Mouse (Mus musculus): ENCODE results near the gene Gm9999. TPM values are rescaled to one million over a fixed set of nuclear protein-coding genes. Genes with fewer than 3 reads are reported as not detected.
"Not testable (repeated sequence)": the region's sequence is repeated elsewhere in the genome, so short reads cannot be mapped to it uniquely, and the experiment has no call there.

Gene Gm9999
- total RNA-seq (2021): not detected

DNA sequence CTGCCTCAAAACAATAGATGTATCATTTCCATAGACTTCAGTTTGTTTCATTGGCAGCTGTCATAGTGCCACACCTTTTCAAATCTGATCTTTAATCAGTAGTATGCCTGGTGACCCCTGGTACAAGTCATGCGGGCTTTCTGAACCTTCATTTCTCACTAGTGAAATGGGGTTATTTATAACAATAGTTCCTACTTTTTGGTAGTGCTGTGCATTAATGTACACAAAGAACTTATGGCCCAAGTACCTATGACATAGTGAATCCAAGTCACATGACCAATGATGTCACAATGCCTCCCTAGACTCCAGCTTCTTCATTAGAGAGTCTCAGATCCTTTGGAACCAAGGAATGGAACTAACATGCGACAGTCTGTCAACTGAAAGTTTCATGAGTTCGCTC is at the start of gene Gm9999:
Gene Gm9999 (plus strand): TSS at position 301 of the 400 bp plus-strand sequence.
- DNase-seq (ENCODE audit: extremely low spot score in 1 of 2, low spot score in 2 of 2): no peak
- intact Hi-C loops (cut with DNase I): no loop called here

DNA sequence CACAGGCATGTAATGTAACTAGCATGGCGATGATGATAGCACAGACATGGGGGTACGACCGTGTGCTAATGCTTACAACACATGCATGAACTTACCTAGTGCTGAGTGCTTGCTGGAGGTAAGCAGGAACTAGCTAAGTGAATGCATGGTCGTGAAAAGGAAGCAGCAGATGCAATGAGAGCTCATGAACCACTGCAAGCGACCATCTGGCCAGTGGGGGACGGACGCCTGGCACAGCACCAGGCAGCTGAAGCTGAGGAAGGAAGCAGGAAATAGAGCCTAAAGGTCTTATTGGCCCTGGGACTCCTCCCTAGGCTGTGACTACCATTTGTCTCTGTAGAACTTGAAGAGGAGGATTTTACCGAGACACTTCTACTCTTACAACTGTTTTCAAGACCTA is 48.6 kb upstream of the Gm9999 start:
- DNase-seq (ENCODE audit: extremely low spot score in 1 of 2, low spot score in 2 of 2): no peak
- intact Hi-C loops (cut with DNase I): no loop called here

DNA sequence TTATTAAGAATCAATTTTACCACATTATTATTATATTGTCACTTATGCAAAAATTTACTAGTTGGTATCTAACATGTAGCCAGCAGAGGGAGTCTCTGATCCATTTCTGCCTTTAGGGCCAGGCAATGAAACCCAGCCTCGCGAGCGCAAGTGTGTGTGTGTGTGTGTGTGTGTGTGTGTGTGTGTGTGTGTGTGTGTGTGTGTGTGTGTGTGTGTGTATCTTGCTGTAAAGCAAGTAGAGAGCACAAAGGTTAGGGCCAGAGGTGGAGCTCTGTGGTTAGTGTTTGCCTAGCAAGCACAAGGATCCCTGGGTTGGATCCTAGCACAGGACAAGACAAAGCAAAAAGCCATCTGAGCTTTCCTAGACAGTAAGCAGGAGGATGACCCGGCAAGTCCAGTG is 47.5 kb upstream of the Gm9999 start:
- peak in 1 of 2 experiments; percentile 48 for DNase-seq (ENCODE audit: extremely low spot score in 1 of 2, low spot score in 2 of 2)
- intact Hi-C loops (cut with DNase I): no loop called here

DNA sequence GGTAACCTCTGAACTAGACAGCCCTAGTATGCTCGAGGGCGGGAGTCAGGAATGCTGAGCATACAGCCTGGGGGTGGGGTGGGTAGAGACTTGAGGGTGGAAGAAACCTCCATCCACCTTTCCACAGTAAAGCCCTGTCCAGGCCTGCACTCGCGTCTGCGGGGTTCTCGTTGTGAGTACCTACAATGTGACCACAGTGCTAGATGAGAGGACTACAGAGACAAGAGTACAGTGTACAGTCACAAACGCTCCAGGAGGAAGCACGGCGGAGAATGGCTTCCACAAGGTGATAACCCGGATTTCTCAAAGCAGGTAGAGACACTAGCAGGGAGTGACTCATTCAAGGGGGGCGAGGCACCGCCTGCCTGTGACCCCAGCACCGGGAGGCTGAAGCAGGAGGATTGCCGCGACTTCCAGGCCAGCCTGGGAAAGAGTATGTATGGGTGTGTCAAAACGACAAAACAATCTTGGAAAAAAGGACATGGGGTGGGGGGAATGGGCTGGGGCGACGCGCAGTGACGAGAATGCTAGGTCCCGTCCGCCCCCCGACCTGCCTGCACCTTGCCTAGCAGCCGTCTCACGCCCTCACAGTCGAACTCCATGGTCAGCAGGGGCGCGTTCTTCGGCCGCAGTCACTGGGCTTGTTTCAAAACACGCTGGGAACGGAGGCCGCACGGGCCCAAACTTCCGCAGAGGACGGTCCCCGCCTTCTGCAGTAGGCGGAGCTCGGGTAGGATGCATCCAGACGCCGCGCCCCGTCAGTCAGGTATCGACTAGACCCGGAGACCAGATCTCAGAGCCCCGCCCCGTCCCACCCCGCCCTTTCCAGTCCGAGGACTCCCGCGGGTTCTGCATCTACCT is 25.3 kb upstream of the Gm9999 start, which contains the start of gene Uevld:
Gene Uevld (minus strand): TSS at position 697 of the 861 bp plus-strand sequence.
- intact Hi-C loops (cut with DNase I): no loop called here

DNA sequence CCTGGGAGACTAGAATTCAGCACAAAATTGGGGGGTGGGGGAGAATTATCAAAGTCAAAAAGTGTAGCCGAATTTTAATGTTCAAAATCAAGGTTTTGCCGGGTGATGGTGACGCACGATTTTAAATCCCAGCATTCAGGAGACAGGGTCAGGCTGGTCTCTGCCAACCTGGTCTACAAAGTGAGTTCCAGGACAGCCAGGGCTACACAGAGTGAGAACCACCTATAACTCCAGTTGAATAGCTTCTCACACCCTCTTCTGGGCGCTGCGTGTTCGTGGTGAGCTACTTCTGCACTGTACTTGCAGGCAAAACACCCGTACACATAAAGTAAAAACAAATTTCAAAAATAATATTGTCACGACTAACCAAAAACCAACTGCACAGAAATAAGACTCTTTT is 24.5 kb upstream of the Gm9999 start:
- DNase-seq (ENCODE audit: extremely low spot score in 1 of 2, low spot score in 2 of 2): no peak
- intact Hi-C loops (cut with DNase I): no loop called here

More for the DNA sequence above, 25.3 kb upstream of the Gm9999 start, which contains the start of gene Uevld:
- DNase-seq (ENCODE audit: extremely low spot score in 1 of 2, low spot score in 2 of 2): peak; percentile 87 to 95

DNA sequence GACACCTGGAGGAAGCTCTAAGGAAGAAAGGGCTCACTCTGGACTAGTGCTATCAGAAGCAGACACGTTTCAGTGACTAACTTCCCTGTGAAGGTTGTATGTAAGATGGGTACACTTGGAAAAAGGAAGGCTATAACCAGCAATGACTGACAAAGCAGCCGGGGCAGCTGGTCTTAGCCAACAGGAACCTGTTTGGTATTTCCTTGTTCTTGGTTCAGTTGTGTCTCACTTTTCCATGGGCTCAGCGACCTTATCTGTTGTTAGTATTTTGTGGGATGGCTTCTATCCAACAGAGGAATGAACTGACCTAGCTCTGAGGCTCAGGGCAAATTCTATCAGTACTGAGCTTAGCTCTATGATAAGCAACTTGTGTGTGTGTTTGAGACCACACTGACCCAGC is 22.4 kb upstream of the Gm9999 start:
- no peak for DNase-seq (ENCODE audit: extremely low spot score in 1 of 2, low spot score in 2 of 2)
- intact Hi-C loops (cut with DNase I): loop anchor here (5.0 kb wide), 1 partner anchor 121 kb away; no protein-coding TSS in a partner anchor

DNA sequence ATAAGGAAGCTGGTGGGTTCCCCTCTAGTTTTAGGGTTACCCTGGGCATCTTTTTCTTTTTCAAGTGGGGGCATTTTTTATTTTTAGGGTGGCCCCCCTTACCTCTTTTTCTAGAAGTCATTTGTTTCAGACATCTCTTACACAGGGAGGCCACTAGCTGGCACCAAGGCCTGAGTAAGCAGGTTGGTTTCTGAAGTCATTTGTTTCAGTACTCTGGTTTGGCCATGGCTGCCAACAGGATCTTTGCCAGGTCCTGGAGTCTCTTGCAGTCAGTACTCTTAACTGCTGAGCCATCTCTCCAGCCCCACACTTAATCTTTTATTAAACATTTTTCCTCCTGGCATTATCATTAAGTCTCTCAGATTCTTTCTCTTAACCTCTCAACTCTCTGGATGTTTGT is 21.2 kb upstream of the Gm9999 start:
- intact Hi-C loops (cut with DNase I): loop anchor here (2.0 to 5.0 kb wide), 3 partner anchors 53 to 189 kb away; no protein-coding TSS in a partner anchor
- DNase-seq (ENCODE audit: extremely low spot score in 1 of 2, low spot score in 2 of 2): no peak

DNA sequence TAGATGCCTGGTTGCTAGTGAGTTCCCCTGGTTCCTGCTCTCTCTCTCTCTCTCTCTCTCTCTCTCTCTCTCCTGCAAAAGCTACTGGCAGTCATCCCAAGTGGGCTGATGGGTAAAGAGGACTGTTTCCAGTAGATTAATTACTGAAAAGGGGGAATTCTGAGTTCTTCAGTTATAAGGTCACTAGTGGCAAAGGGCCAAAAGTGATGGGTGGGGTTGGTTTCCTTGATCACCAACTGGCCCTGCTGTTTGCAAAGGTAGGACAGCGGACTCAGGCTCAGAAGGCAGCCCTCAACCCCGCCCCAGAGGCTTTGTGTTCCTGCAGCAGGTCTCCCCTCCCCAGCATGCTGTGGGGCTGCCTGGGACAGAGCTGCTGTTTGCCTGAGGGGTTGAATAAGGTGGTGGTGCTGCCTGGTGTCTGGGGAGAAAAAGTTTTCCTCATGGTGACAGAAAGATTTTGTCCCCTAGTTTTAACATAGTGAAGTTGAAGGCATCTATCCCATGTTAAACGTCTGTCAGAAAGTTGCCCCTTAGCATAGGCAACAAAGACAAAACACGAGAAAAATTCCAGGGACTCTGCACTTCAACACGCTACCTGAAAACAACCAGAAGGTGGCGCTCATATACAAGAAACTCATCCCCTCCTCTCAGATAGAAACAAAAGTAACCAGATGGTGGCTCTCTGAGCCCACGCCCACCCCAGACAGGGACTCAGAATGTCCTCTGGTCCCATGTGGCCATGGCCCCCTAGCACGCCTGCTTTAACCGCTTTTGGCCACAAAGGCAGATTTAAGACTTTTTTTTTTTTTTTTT is 20.4 kb upstream of the Gm9999 start:
- intact Hi-C loops (cut with DNase I): loop anchor here (2.0 to 5.0 kb wide), 3 partner anchors 52 to 188 kb away; no protein-coding TSS in a partner anchor

DNA sequence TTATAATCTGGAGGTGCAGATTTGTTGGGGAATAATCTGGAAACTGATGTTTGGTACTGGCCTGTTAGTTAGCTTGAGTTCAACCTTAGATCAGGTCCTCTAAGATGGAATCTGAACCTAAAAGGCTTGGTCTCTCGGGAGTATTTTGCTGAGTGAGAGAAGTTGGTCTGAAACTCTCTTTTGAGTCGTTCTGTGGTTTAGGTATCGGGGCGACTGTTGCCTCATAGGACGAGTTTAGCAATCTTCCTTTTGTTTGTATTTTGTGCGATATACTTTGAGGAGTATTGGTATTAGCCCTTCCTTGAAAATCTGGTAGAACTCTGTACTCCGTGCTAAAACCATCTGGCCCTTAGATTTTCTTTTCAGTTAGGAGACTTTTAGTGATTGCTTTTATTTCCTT is 19.3 kb upstream of the Gm9999 start:
- intact Hi-C loops (cut with DNase I): loop anchor here (5.0 kb wide), 1 partner anchor 118 kb away; no protein-coding TSS in a partner anchor
- DNase-seq (ENCODE audit: extremely low spot score in 1 of 2, low spot score in 2 of 2): no peak

More for the DNA sequence above, 20.4 kb upstream of the Gm9999 start:
- peak; percentile 79 to 83 for DNase-seq (ENCODE audit: extremely low spot score in 1 of 2, low spot score in 2 of 2)

DNA sequence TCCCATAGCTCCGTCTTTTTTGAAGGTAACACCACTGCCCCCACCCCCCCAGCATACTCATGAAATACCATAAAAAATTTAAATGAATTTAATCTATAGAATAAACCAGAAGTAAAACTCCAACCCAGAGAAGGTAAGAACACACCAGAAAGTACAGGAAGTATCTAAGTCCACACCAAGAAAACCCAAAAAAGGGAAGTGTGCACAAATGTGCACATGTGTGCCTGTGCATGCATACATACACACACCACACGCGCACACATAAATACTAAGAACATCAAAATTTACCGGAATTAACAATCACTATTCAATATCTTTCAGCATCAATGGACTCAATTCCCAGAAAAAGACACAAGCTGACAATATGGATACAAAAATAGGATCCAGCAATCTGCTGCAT is 13.5 kb upstream of the Gm9999 start:
- intact Hi-C loops (cut with DNase I): no loop called here
- DNase-seq (ENCODE audit: extremely low spot score in 1 of 2, low spot score in 2 of 2): no peak

DNA sequence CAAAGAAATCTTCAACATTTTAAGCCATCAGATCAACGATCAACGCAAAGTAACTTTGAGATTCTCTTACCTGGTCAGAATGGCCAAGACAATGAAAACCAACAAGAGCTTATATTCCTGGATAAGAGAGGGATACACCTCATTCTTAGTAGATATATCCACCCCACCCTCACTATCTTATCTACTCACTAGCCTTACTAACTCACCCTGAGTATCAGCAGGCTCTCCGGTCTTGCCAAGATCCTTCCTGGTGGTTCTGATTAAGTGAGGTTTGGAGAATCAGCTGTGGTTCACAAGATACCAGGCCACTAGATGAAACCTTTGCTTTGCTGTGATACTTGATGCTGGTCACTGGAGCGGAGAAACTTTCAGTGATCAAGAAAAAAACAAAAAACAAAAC is 8.7 kb upstream of the Gm9999 start:
- no peak for DNase-seq (ENCODE audit: extremely low spot score in 1 of 2, low spot score in 2 of 2)
- intact Hi-C loops (cut with DNase I): no loop called here

DNA sequence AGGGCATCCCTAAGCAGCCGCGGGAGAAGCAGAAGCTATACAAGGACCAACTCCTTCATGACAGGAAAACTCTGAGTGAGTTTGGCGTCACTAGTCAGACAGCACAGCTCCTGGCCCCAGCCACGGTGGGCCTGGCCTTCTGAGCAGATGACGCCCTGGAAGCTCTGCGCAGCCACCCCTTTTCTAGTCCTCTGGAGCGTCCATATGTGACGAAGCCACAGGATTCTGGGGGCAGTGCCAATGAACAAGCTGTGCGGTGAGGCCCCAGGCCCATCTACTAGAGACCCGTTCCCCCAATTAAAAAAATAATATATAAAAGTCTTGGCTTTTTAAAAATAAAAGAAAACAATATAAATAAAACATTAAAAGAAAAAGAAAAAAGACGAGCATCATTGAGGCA is 7.9 kb upstream of the Gm9999 start:
- DNase-seq (ENCODE audit: extremely low spot score in 1 of 2, low spot score in 2 of 2): no peak
- intact Hi-C loops (cut with DNase I): no loop called here

DNA sequence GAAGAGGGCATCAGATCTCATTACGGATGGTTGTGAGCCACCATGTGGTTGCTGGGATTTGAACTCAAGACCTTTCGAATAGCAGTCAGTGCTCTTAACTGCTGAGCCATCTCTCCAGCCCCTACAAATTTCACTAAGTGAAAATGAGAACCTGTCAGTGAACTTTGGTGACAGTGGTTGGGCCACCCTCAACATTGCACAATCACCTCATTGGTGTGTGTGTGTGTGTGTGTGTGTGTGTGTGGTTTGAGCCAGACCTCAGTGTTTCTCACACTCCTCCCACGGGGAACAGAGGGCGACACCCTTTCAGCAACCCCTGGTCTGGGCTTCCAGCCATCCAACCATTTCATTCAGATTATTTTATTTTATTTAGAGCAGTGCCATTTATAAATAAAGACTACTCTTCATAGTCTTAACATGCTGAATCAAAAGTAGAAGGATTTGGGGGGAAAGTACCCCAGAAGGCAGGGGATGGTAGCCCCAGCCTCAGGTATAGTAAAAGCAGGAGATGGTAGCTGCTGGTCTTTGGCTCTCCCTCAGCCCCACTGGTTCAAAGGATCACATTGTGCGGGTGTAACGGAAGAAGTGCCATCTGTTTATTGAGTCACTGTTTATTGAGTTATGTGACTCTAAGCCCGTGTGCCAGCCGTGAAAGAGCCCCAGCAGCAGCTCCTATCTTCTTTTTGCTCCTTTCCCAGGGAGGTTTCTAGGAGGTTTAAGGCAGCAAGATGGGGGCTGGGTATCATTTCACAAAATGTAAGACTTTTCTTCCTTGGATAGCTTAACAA is 2.5 kb downstream of the Gm9999 start:
- no peak for DNase-seq (ENCODE audit: extremely low spot score in 1 of 2, low spot score in 2 of 2)
- intact Hi-C loops (cut with DNase I): no loop called here

DNA sequence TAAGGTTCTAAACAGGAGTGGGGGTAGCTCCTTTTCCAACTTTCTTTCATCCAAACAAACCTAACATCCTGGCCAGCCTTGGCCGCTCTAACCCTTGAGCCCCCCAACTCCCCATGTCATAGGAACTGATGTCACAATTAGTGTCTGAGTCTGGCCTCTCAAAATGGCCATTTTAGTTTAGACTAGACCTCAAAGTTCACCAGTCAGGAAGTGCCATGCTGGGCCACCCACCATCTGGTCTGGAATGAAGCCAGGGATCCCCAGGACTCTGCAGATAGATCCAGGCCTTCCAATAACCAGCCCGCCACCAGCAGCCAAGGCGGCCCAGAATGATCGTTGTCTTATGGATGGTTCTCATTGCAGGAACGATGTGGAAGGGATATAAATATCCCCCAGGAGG is 3.3 kb downstream of the Gm9999 start:
- DNase-seq (ENCODE audit: extremely low spot score in 1 of 2, low spot score in 2 of 2): peak in 1 of 2 experiments; percentile 80
- intact Hi-C loops (cut with DNase I): no loop called here

DNA sequence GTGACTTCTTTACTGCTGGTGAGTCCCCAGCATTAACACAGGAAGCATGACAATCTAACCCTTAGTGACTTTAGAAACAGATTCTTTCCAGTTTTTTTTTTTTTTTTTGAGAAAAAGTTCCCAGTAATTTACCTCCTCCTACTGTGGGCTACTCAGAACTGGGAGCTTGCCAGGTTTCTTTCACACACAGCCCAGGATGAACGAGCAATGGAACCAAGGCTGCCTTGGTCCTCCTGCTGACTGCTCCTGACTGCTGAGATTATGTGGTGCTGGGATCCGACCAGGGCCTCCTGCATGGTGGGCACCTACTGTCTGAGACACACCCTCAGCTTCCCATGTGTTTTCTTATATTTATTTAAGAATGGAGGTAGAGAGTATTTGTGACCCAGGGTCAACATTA is 3.7 kb downstream of the Gm9999 start:
- intact Hi-C loops (cut with DNase I): no loop called here
- DNase-seq (ENCODE audit: extremely low spot score in 1 of 2, low spot score in 2 of 2): no peak

DNA sequence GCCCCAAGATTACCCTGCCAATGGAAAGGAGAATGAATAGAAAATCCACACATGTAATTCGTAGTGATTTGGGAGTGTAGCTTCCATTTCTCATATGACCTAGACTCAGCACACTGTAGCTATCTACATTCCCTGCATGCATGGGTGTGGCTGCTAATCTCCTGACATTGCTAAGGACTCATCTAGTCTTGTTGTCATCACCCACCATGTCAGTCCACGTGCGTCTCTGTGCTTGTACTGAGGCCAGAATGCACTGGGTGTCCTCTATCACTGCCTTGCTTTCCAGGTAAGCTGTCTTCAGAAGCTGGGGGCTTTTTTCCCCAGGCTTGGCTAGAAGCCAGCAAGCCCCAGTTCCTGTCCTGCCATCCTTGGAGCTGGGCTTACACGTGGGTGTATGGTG is 6.0 kb downstream of the Gm9999 start:
- intact Hi-C loops (cut with DNase I); DNase-seq (ENCODE audit: extremely low spot score in 1 of 2, low spot score in 2 of 2): not testable (repeated sequence)

DNA sequence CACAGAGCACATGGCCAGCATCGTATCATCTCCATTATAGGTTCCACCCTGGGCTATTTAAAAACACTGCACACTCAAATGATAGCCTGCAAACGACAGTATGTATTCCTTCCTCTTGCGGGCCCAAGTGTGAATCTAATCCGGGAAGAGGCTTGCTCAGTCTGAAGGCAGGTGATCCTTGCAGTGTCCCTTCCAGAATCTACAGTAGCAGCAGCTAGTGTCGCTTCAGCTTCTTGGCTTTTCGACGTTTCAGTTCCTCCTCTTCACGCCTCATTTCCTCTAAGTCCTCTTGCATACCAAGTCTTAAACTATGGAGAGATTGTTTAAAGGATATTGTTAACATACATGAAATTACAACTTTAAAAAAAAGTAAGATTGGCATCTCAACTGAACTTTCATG is 9.7 kb downstream of the Gm9999 start:
- DNase-seq (ENCODE audit: extremely low spot score in 1 of 2, low spot score in 2 of 2): no peak
- intact Hi-C loops (cut with DNase I): no loop called here

DNA sequence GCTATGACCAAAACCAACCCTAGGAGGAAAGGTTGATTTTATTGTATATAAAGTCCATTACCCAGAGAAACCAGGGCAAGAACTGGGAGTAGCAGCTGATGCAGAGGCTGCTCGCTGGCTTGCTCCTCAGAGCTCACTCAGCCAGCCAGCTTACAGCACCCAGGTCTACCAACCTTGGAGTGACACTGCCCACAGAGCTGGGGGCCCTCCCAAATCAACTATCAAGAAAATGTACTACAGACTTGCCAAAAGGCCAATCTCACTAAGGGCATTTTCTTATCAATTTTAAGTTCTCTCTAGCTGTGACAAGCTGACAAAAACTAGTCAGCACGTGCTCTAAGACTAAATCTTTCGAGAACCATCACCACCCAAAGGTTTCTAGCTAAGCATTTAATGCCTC is 12.2 kb downstream of the Gm9999 start:
- intact Hi-C loops (cut with DNase I): no loop called here
- no peak for DNase-seq (ENCODE audit: extremely low spot score in 1 of 2, low spot score in 2 of 2)

DNA sequence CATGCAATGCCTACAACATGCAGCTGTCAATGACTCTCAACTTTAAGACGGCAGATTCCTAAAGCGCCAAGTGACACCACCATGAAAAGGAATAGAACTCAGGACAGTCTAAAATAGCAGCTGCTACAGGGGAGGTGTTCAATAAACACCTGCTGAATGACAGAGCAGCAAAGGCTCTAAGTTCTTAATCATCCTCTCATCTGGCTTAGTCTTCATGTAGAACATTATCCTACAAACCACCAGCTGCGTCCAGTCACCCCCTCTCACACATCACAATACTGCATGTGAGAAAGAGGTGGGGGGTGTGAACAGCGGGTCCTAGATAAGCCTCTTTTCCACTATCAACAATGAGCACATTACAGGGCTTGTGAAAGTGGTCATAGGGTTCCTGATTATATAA is 13.6 kb downstream of the Gm9999 start:
- intact Hi-C loops (cut with DNase I): no loop called here
- DNase-seq (ENCODE audit: extremely low spot score in 1 of 2, low spot score in 2 of 2): no peak
